Mouse (Mus musculus): ENCODE results near the gene Ccdc77.

Ccdc77 gene

GRCm38 (mm10) chr6:120363688-120364522 is at the start of gene Ccdc77, which contains the start of gene Kdm5a:
Ccdc77 (minus strand) TSS chr6:120364374.
Kdm5a (plus strand) TSS chr6:120364124.
- peak; percentile 74 to 88 for DNase-seq (ENCODE audit: low spot score in 2 of 2)

- no peak for DNase-seq (ENCODE audit: low spot score in 2 of 2)
Observed at GRCm38 (mm10) chr6:120403936-120404335, 39.8 kb upstream of the Ccdc77 start.

- no peak for DNase-seq (ENCODE audit: low spot score in 2 of 2)
Observed at GRCm38 (mm10) chr6:120395622-120396345, 31.6 kb upstream of the Ccdc77 start.

- no peak for DNase-seq (ENCODE audit: low spot score in 2 of 2)
Observed at GRCm38 (mm10) chr6:120392811-120393210, 28.6 kb upstream of the Ccdc77 start.

- no peak for DNase-seq (ENCODE audit: low spot score in 2 of 2)
Observed at GRCm38 (mm10) chr6:120390054-120390453, 25.9 kb upstream of the Ccdc77 start.

GRCm38 (mm10) chr6:120376736-120377135 is 12.6 kb upstream of the Ccdc77 start:
- no peak for DNase-seq (ENCODE audit: low spot score in 2 of 2)

GRCm38 (mm10) chr6:120365051-120365450 is 877 bp upstream of the Ccdc77 start:
- DNase-seq (ENCODE audit: low spot score in 2 of 2), result no peak

- DNase-seq (ENCODE audit: low spot score in 2 of 2), result peak in 1 of 2 experiments; percentile 22
Observed at GRCm38 (mm10) chr6:120364523-120364905, 340 bp upstream of the Ccdc77 start.

GRCm38 (mm10) chr6:120362774-120363687 is 1.1 kb downstream of the Ccdc77 start:
- no peak for DNase-seq (ENCODE audit: low spot score in 2 of 2)

GRCm38 (mm10) chr6:120362124-120362523 is 2.0 kb downstream of the Ccdc77 start:
- DNase-seq (ENCODE audit: low spot score in 2 of 2), result no peak

- DNase-seq (ENCODE audit: low spot score in 2 of 2), result peak; percentile 44 to 73
Observed at GRCm38 (mm10) chr6:120356951-120357945, 6.9 kb downstream of the Ccdc77 start.

- no peak for DNase-seq (ENCODE audit: low spot score in 2 of 2)
Observed at GRCm38 (mm10) chr6:120356478-120356877, 7.7 kb downstream of the Ccdc77 start.

GRCm38 (mm10) chr6:120349018-120349417 is 15.2 kb downstream of the Ccdc77 start:
- DNase-seq (ENCODE audit: low spot score in 2 of 2), result no peak

GRCm38 (mm10) chr6:120343992-120344391 is 20.2 kb downstream of the Ccdc77 start:
- no peak for DNase-seq (ENCODE audit: low spot score in 2 of 2)

- no peak for DNase-seq (ENCODE audit: low spot score in 2 of 2)
Observed at GRCm38 (mm10) chr6:120332351-120332750, 31.8 kb downstream of the Ccdc77 start.

GRCm38 (mm10) chr6:120324295-120324927 is 39.8 kb downstream of the Ccdc77 start:
- peak in 1 of 2 experiments; percentile 62 for DNase-seq (ENCODE audit: low spot score in 2 of 2)

- DNase-seq (ENCODE audit: low spot score in 2 of 2), result no peak
Observed at GRCm38 (mm10) chr6:120320369-120320768, 43.8 kb downstream of the Ccdc77 start.

GRCm38 (mm10) chr6:120319129-120319528 is 45.0 kb downstream of the Ccdc77 start:
- no peak for DNase-seq (ENCODE audit: low spot score in 2 of 2)

- DNase-seq (ENCODE audit: low spot score in 2 of 2), result no peak
Observed at GRCm38 (mm10) chr6:120318303-120318940, 45.8 kb downstream of the Ccdc77 start.

Measured in cerebellum, postnatal 4 days (tissue).